Mouse (Mus musculus): ENCODE results near the gene Smurf1. TPM values are rescaled to one million over a fixed set of nuclear protein-coding genes. Genes with fewer than 3 reads are reported as not detected.
A peak's percentile ranks its signal among the peaks of the same experiment; 100 is the strongest.

Smurf1 gene
- polyA plus RNA-seq (2015; fragmentation: Nextera tagmentation; extraction: Ambion mirVana), result 7.7 and 10.0 TPM in 2 replicates

DNA sequence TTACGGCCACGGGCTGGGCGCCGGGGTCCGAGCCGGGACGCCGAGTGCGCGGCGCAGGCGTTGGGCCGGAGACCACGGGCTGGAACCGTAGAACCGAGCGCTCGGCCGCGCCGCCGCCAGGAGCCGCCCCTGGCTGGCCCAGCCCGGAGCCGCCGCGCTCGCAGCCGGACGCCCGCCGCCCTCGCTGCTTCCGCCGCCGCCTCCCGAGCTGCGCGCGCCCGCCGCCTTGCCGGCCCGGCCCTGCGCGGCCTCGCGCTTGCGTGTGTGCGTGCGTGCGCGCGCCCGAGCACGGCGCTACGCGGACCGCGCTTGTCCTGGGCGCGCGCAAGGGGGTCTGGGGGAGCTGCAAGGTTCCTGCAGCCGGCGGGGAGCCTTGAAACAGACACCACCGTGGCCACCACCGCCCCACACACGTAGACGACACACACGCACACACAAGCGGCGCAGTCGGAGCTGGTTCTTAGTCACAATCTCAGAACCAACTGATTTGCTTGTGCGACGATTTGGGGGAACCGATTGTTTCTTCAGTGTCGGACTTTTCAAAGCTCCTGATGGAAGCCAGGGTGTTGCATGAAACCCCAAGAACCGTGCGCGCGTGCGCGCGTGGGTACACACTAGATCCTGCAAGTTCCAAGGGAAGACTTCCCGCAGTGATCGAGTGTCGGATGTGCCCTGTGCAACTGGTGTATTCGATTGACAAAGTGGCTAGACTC, at the start of gene Smurf1:
TSS of gene Smurf1 (minus strand) at position 209 of the 713 bp plus-strand sequence.
- DNase-seq (ENCODE audit: low spot score), result peak; percentile 95

DNA sequence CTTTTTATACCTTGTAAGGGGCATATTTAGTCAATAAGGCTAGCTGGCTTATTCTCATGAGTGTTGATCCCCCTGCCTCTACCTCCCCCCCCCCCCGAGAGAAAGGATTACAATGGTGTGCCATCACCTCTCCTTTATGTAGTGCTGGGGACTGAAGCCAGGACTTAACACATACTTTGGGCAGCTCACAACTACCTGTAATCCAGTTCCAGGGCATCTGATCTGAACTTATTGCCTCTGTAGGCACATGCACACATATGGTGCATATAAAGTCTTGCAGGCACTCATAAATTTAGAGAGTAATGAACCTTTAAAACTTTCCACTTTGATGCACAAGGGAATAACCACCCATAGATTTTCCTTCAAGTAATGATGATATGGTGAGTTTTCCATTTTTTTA, 48.6 kb upstream of the Smurf1 start:
- DNase-seq (ENCODE audit: low spot score), result no peak

DNA sequence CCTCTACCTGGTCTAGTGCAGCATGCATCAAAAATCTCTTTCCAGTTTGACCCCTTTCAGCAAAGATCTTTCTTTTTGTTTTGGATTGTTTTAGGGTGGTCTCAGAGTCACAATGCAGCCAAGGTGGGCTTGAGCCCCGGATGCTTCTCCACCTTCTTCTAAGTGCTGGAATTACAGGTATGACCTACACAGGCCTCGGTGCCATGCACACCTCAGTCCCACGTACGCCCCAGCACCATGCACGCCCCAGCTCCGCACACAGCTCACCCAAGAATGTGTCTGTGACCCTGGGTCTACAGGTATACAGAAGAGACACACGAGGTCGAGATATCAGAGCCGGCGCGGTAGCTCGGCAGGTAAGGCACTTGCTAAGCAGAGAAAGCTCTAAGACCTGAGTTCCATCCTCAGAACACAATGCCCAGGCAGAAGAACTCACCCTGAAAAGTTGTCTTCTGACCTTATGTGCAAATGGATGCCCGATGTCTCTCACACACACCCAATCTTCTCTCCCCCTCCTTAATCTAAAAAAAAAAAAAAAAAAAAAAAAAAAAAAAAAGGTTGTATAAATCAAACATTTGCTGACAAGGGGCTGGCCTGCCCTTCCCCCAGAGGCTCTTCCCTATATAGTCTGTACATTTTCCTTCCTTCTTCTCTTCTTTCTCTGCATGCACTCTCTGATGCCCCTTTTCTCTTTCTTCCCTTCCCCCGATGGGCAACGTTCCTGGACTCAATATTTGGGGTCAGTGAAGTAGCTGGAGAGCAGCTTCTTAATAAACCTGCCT, 43.4 kb upstream of the Smurf1 start:
- no peak for DNase-seq (ENCODE audit: low spot score)

DNA sequence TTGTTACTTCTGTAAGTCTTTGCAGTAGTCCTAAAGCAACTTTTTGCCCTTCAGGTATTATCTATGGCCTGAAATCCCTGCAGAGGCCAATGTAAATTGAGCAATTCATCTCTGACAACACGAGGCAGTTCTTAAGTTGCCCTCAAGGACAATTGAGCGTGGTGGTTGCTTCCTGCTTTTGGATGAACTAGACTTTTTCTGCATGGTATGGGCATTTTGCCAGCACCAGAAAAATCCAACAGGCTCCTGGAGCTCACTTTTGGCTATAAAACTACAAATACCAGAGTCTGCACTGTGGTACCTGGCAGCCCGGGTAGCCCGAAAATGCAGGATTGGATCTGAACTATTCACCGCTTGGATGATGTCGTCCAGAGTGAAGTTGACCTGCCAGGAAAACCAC, 39.9 kb upstream of the Smurf1 start:
- DNase-seq (ENCODE audit: low spot score), result no peak

DNA sequence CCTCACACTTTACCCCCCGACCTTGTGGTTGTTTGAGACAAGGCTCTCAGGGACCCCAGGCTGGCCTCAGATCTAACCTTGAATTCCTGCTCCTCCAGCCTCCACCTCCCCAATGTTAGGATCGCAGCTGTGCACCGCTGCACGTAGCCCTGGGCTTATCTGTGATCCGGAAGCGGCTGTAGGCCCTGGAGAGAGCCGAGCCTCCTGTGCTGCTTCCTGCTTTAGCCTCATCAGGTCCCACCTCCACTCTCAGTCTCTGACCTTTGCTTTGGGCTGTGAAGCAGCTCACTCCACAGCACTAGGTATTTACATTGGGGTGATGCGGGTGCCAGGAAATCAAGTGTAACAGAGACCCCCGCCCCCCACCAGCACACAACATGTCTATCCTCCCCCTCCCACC, 38.8 kb upstream of the Smurf1 start:
- DNase-seq (ENCODE audit: low spot score), result no peak

DNA sequence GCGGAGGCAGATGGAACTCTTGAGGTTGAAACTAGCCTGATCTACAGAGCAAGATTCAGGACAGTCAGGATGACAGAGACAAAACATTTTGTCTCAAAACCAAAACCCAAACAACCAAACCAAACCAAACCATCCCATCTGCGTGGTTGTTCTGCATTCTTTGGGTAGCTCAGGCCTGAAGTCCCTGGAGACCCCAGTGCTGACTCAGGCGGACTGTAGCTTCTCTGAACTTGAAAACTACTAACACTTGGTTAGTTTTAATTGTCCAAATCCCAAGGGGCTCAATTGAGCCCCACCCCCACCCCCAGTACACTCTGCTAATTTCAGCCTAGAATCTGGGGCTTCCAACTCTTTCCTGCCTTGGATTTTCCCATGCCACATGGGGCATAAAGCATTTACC, 37.7 kb upstream of the Smurf1 start:
- DNase-seq (ENCODE audit: low spot score), result no peak

DNA sequence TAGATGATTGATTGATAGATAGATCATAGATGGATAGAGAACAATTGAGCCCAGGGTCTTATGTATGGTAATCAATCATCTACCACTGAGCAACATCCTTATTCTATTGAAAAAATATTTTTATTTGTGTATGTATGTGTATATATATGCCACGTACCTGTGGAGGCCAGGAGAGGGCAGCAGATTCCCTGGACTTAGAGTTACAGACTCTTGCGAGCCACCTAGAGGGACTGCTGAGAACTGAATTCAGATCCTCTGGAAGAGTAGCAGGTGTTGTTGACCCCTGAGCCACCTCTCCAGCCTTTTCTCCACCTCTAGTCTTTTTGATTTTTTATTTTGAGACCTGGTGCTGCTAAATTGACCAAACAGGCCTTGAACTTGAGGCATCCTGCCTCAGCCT, 32.8 kb upstream of the Smurf1 start:
- DNase-seq (ENCODE audit: low spot score), result peak; percentile 49

DNA sequence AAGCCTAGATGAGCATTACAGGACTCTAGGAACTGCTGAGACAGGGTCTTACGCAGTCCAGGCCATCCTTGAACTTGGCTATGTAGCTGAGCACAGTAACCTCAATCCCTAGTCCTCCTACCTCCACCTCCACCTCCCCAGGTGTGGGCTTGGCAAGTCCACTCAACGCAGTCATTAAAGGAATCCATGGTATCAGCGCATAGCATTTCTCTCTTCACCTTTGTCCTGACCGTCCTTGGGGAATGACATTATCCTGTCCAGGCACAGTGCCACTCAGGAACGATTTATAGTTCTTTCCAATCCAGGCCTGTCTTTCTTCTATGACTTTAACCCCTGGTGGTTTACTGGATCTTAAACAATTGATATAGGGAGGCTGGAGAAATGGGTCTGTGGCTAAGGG, 24.8 kb upstream of the Smurf1 start:
- DNase-seq (ENCODE audit: low spot score), result no peak

DNA sequence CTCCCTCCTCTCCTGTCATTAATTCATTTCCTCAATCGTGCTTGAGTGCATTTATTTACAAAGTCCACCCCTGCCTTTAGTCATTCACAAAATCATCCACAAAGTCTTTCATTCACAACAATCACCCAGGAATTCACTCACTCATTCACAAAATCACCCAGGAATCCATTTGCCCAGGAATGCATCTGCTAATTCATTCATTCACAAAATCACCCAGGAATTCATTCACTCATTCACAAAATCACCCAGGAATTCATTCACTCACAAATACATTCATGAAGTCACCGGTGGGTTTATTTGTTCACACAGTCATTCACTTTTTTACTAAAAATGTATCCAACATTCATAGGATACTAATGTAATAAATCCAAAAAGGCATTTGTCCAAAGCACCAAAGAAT, 24.4 kb upstream of the Smurf1 start:
- no peak for DNase-seq (ENCODE audit: low spot score)

DNA sequence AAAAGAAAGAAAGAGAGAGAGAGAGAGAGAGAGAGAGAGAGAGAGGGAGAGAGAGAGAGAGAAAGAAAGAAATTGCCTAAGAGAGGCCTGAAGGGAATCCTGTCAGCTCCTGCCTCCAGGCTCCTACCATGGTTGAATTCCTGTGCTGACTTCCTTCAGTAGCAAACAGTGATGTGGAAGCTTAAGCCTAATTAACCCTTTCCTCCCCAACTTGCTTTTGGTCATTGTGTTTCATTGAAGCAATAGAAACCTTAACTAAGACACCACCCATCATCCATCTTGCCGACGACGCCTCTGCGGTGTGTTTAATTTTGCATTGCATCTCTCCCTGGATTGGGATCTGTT, 23.4 kb upstream of the Smurf1 start:
- DNase-seq (ENCODE audit: low spot score), result no peak

DNA sequence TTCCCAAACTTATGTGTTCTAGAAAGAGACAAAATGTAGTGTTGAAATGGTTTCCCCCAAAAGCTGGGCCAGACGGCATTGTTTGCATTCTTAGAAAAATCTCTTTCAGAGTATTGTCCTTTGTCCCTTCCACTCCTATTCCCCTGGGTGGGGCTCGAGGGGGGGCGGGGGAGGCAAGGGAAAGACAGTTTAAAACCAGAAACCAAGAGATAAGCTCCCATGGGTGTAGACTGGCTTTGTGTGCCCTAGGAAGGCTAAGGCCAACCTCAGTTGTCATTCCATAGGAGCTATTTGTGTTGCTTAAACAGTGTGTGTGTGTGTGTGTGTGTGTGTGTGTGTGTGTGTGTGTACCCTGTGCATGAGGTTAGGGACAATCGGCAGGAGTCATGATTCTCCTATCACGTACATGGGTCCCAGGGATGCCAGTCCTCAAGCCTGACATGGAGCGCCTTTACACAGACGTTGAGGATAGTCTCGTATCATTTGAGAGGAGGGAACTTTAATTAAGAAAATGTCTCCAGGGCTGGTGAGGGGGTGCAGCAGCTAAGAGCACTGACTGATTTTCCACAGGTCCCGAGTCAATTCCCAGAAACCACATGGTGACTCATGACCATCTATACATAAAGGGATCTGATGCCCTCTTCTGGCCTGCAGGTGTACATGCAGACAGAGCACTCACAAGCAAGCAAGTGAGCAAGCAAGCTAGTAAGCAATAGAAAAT, 22.9 kb upstream of the Smurf1 start:
- peak; percentile 21 for DNase-seq (ENCODE audit: low spot score)

DNA sequence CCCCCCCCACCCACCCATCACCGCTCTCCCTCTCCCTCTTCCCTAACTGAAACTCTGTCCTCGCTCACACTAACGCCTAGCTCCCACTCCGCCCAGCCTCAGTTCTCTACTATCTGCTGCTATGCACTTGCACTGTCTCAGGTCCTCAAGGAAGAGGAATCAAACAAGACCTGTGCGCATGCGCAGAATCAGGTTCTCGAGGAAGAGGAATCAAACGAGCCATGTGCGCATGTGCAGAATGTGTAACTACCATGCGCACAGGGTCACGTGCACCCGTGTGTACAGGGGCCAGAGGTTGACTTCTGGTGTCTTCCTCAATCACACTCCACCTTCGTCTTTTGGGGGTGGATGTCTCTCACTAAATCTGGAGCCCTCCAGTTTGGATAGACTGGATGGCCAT, 21.9 kb upstream of the Smurf1 start:
- no peak for DNase-seq (ENCODE audit: low spot score)

DNA sequence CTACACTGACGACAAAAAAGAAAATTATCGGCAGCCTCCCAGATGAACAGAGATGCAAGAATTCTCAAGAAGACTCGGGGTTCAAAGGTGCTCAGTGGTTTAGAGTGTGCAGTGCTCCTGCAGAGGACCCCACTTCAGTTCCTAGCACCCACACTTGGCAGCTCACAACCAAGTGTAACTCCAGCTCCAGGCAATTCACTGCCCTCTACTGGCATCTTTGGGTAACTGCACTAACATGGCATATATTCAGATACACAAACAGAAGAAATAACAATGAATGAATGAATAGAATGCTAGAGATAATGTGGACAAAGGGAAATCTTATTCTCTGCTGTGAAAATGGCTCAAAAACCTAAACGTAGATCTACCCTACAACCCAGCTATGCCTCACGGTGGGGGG, 19.2 kb upstream of the Smurf1 start:
- DNase-seq (ENCODE audit: low spot score), result no peak

DNA sequence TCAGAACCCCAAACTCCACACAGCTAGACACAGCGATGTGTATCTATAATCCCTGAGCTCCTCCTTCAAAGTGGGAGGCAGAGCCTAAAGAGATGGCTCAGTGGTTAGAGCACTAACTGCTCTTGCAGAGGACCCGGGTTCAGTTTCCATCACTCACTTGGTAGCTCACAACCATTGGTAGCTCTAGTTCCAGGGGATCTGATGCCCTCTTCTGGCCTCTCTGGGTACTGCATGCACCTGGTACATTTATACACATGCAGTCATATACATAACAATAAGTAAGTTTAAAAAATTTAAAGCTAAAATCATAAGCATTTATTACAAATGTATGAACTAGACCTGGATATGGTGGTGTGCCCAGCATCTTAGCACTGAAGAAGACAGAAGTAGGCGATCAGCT, 17.6 kb upstream of the Smurf1 start:
- no peak for DNase-seq (ENCODE audit: low spot score)

DNA sequence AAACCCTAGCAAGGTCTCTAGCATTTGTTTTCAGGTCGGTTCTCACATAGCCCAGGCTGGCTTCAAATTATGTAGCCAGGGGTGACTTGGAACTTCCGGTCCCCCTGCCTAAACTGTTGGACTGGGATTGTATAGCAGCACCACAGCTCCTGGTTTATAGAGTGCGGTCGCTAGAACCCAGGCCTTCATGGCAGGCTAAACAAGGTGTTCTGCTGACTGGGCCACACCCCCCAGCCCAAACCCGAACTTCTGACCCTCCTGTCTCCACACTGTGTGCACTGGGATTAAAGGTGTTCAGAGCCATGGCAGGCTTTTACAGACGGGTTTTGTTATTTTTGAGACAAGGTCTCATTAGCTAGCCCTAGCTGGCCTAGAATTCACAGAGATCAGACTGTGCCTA, 13.5 kb upstream of the Smurf1 start:
- DNase-seq (ENCODE audit: low spot score), result no peak

DNA sequence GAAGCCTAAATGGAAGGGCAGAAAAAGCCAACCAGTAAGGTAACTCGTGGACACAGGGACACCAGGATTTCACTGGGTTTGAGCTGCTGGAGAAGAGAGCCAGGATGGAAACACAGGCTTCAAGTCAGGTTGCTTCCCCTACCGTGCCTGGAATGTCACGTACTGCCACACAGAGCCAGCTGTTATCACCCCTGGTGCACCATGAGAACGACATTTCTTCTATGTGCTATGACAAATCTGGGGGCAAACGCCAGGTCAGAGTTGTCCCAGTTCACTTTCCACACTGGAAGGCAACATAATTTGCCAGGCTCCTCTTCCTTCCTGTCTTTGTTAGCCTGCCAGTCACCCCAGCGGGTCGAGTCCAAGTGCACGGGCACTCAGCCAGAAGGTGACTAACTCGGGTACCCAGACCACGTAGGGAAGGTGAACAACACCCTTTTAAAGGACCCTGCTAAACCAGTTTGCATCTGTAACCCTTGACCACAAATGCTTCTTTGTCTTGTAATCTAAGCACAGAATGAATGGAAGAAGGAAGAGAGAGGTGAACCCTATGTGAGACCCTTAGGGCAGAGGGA, 13.0 kb upstream of the Smurf1 start:
- DNase-seq (ENCODE audit: low spot score), result no peak

DNA sequence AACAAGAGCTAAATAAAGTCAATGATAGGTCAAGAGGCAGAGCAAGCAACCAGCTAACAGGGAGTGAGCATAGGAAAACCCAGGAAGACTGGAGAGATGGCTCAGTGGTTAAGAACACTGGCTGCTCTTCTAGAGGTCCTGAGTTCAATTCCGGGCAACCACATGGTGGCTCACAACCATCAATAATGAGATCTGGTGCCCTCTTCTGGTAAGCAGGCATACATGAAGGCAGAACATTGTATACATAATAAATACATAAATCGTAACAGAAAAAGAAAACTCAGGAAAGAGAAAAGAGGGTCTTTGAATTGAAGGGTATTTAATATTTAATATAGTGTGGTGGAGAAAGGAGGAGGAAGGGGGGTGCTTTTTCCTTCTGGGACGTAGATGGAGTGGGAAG, 5.6 kb upstream of the Smurf1 start:
- DNase-seq (ENCODE audit: low spot score), result no peak

DNA sequence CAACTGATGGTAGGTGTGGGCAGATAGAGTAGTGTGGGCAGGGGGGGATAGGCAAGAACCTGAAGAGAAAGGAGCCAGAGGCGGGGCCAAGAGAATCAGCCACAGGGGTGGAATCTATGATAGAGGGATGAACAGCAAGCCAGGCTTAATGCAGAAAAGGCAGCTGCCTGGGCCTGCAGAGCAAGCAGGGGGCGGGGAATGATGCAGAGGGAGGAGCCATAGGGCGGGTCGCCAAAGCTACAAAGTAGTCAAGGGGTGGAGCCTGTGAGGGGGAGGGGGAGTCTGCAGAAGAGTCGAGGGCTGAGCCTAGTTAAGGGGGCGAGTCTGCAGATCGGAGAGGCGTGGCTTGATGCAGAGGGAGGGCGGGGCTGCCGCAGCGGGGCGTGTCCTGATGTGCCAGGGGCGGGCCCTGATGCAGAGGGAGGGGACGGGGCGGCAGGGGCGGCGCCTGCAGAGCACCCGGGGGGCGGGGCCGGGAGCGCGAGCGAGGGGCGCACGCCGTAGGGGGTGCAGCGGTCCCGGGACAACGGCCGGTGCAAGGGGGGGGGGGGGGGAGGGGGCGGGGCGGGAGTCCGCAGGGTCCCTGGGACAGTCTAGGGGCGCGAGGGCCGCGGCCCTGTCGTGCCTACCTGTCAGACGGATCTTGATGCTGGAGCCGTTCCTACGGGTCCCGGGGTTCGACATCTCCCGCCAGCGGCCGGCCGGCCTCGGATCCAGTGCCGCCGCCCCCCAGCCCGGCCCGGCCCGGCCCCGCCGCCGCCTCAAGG, 592 bp downstream of the Smurf1 start:
- DNase-seq (ENCODE audit: low spot score), result peak; percentile 94

DNA sequence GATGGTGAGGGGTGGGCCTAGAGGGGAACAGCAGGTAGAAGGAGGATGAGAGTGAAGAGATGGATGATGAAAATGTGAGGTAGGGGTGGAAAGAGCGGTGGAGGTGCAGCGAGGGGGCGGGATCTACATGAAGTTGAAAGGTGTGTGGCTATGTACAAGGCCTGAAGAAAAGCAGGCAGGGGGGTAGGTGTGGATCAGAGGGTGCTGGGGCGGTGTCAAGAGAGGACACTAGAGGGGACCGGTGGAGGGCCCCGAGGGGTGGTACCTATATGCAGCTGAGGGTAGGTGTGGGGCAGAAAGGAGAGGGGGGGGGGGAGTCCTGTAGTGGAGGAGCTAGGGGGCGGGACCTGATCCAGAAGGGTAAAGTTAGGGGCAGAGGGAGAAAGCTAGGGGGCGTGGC, 1.2 kb downstream of the Smurf1 start:
- no peak for DNase-seq (ENCODE audit: low spot score)

DNA sequence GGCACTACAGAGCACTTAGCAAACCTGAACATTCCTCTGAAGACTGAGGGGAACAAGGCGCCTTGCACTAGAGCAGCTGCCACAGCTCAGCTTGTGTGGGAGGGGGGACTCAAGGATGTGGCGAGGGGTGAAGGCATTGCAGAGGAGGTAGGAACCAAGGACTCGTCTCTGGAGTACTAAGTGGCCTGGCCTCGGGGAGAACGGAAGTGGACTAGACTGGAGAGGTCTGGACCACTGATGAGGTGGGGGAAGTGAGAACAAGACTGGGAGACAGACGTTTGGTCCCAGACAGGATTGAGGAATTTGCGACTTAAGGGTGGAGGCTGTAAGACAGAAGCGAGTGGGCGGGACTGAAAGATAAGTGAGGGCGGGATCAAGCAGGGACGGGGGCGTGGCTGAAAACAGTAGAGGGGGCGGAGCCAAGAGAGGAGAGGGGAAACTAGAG, 1.8 kb downstream of the Smurf1 start:
- peak; percentile 66 for DNase-seq (ENCODE audit: low spot score)

DNA sequence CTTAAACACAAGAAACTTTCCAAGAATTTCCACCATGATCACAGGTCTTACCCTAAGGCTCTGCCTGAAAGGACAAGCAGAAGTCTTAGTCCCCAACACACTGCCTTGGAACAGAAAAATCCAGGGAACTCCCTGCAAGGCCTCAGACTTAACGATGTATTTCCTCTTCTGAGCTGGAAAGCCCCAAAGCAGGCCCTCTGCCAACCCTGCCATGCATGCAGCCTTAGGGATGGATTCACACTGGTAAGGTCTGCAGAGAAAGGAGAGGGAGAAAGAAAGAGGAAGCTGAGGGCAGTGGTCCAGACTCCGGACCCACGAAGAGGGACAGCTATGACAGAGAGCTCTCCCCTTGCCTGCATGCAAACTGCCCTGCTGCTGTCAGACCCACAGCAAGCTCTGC, 2.2 kb downstream of the Smurf1 start:
- no peak for DNase-seq (ENCODE audit: low spot score)
